Mouse (Mus musculus) lung, adult 2 months (tissue): ENCODE measurements around the gene Mip. TPM values are rescaled to one million over a fixed set of nuclear protein-coding genes. Genes with fewer than 3 reads are reported as not detected.

Experiments used
- DNase-seq: peaks from one replicate; pipeline ENCODE4 v3.0.0; 2022
- H3K4me1 ChIP-seq: fragments of 200-500 bp; 2 replicates; pipeline ENCODE4 v1.6.1; 2011; ENCODE audit warnings: low read length; ENCODE audit not compliant: control insufficient read depth, insufficient read depth
- H3K4me3 ChIP-seq: fragments of 200-500 bp; replicated peaks from 2 replicates; pipeline ENCODE3; 2011; ENCODE audit warnings: low read depth, mild to moderate bottlenecking, control low read depth, low read length; ENCODE audit errors: extremely low read depth
- CTCF ChIP-seq: fragments of 200-500 bp; IDR thresholded peaks from 2 replicates; pipeline ENCODE4 v1.5.1; 2011; ENCODE audit warnings: mild to moderate bottlenecking, low read length, control low read depth; ENCODE audit not compliant: insufficient read depth
- POLR2A ChIP-seq: fragments of 200-500 bp; IDR thresholded peaks from 2 replicates; pipeline ENCODE4 v1.6.1; 2011; ENCODE audit warnings: low read depth, mild to moderate bottlenecking, control low read depth, low read length, borderline replicate concordance; ENCODE audit errors: extremely low read depth
- WGBS: fragments of 180-500 bp; shearing (Covaris S2); methylation state at CpG from one replicate; pipeline ENCODE4 v1.1.7; 2018; 5-methylcytosine and 5-hydroxymethylcytosine counted together
- polyA plus RNA-seq: library from polyadenylated mRNA; depleted of rRNA; stranded (reverse); fragments of >200 nt; gene quantifications from 2 replicates; pipeline ENCODE4 v1.2.3, GENCODE M21; 2012

Gene Mip
- polyA plus RNA-seq, 1 experiment, result not detected

- TF ChIP-seq POLR2A, result no peak
- TF ChIP-seq CTCF, result no peak
- 67% methylated on average over 5 of the region's 5 CpGs for WGBS
- no peaks in the 10 kb centered on the region for H3K4me1 ChIP-seq
- no peak for DNase-seq
- no peak overlapping the region for H3K4me3 ChIP-seq
Observed at GRCm38 (mm10) chr10:128225064-128225463, 574 bp upstream of the Mip start.

GRCm38 (mm10) chr10:128227592-128227991 is 2.0 kb downstream of the Mip start:
- H3K4me1 ChIP-seq, result no peaks in the 10 kb centered on the region
- no peak for DNase-seq
- TF ChIP-seq POLR2A, result no peak
- no peak for TF ChIP-seq CTCF
- 68% methylated on average over 9 of the region's 9 CpGs for WGBS
- H3K4me3 ChIP-seq, result no peak overlapping the region

GRCm38 (mm10) chr10:128228009-128228408 is 2.4 kb downstream of the Mip start:
- H3K4me3 ChIP-seq, result no peak overlapping the region
- no peaks in the 10 kb centered on the region for H3K4me1 ChIP-seq
- WGBS, result 87% methylated on average over 8 of the region's 8 CpGs
- no peak for TF ChIP-seq POLR2A
- no peak for TF ChIP-seq CTCF
- no peak for DNase-seq

- 74% methylated on average over 12 of the region's 12 CpGs for WGBS
- Histone ChIP-seq H3K4me3 (no peak overlapping the region), H3K4me1 (no peaks in the 10 kb centered on the region)
- TF ChIP-seq POLR2A, result no peak
- no peak for TF ChIP-seq CTCF
- DNase-seq, result no peak
Observed at GRCm38 (mm10) chr10:128230582-128230981, 4.9 kb downstream of the Mip start.

GRCm38 (mm10) chr10:128231146-128231545 is 5.5 kb downstream of the Mip start:
- WGBS, result 6% methylated on average over 5 of the region's 5 CpGs
- H3K4me3 ChIP-seq, result peak overlapping the region; percentile 58
- no peaks in the 10 kb centered on the region for H3K4me1 ChIP-seq
- no peak for TF ChIP-seq CTCF
- TF ChIP-seq POLR2A, result no peak
- no peak for DNase-seq

- no peak for TF ChIP-seq CTCF
- TF ChIP-seq POLR2A, result peak; percentile 87; the same call in 1 of the 2 replicates
- peak; percentile 95 for DNase-seq
- no peaks in the 10 kb centered on the region for H3K4me1 ChIP-seq
- WGBS, result under 1% methylated on average over 58 of the region's 58 CpGs
- H3K4me3 ChIP-seq, result peak within 1 kb of the TSS; percentile 96
Observed at GRCm38 (mm10) chr10:128231697-128232419, 6.2 kb downstream of the Mip start, which contains the start of gene Timeless. Gene Timeless (plus strand): TSS chr10:128232065.

- DNase-seq, result peak; percentile 51
- under 1% methylated on average over 14 of the region's 14 CpGs for WGBS
- Histone ChIP-seq H3K4me1 (no peaks in the 10 kb centered on the region), H3K4me3 (peak overlapping the region; percentile 96)
- TF ChIP-seq CTCF (peak; percentile 59), POLR2A (no peak)
Observed at GRCm38 (mm10) chr10:128232420-128232985, 6.9 kb downstream of the Mip start.

GRCm38 (mm10) chr10:128236321-128236720 is 10.7 kb downstream of the Mip start:
- WGBS, result 79% methylated on average over 4 of the region's 4 CpGs
- no peaks in the 10 kb centered on the region for H3K4me1 ChIP-seq
- DNase-seq, result no peak
- TF ChIP-seq POLR2A (no peak), CTCF (no peak)
- H3K4me3 ChIP-seq, result no peak overlapping the region

- whole genome bisulfite sequencing, result 56% methylated on average over 15 of the region's 15 CpGs
- no peaks in the 10 kb centered on the region for H3K4me1 ChIP-seq
- no peak overlapping the region for H3K4me3 ChIP-seq
- DNase-seq, result no peak
- TF ChIP-seq CTCF (no peak), POLR2A (no peak)
Observed at GRCm38 (mm10) chr10:128237807-128238480, 12.3 kb downstream of the Mip start.

- WGBS, result 91% methylated on average over 4 of the region's 4 CpGs
- no peak for DNase-seq
- Histone ChIP-seq H3K4me1 (no peaks in the 10 kb centered on the region), H3K4me3 (no peak overlapping the region)
- TF ChIP-seq POLR2A, result no peak
- no peak for TF ChIP-seq CTCF
Observed at GRCm38 (mm10) chr10:128239140-128239539, 13.5 kb downstream of the Mip start.
